Mouse (Mus musculus): ENCODE measurements around the gene Gm4353. TPM values are rescaled to one million over a fixed set of nuclear protein-coding genes. Genes with fewer than 3 reads are reported as not detected.
A peak's percentile ranks its signal among the peaks of the same experiment; 100 is the strongest.

Gene Gm4353
- polyA plus RNA-seq, 1 experiment from 2014 or later: 0.74 TPM

DNA sequence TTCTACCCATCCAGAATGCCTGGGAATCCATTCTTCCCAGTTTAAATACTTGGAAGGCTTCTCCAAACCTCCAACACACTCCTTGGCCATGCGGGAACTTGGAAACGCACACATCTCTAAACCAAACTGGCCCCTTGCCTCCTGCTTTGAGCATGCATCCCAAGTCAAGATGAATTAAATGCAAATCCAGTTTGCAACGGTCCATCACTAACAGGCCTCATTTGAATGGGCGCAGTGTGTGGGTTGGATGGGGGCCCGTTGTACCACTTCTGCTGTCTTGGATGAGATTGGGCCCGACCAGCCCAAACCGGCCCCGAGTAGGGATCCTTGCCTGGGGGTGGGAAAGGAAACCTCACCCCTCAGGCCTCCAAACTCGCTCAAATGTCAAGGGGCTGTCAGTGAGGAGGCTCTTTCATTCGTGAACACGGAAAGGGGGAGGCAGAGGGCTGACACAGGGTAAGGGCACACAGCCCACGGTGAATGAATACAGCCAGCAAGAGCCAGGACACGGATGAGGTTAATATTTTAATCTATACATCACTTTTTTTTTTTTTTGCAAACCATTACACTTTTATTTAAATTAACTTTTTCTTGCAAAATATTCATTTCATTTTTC lies 38.7 kb upstream of the Gm4353 start:
- H3K9me3 ChIP-seq (ENCODE audit: control insufficient read depth, low read length): no peaks in the 10 kb centered on the region
- 64% methylated on average over 13 of the region's 13 CpGs for WGBS
- no peak overlapping the region for H3K9ac ChIP-seq (ENCODE audit: low read length)
- H3K27ac ChIP-seq (ENCODE audit: low read depth, low read length): no peak overlapping the region
- no peaks in the 10 kb centered on the region; the same call in 1 of the 2 replicates for H3K36me3 ChIP-seq (ENCODE audit: control insufficient read depth, insufficient read depth, low read length)
- H3K4me1 ChIP-seq (ENCODE audit: control insufficient read depth, insufficient read depth, low read length): no peaks in the 10 kb centered on the region; the same call in 1 of the 2 replicates
- peak; percentile 53; the same call in 1 of the 2 replicates for ATAC-seq (ENCODE audit: insufficient read depth, low FRiP score, low TSS enrichment)
- H3K27me3 ChIP-seq (ENCODE audit: control insufficient read depth, insufficient read depth, low read length): no peaks in the 10 kb centered on the region
- no peak overlapping the region for H3K4me3 ChIP-seq (ENCODE audit: low read depth, low read length)
- no peak overlapping the region for H3K4me2 ChIP-seq (ENCODE audit: low read depth)
- DNase-seq (ENCODE audit: low spot score): peak; percentile 30

DNA sequence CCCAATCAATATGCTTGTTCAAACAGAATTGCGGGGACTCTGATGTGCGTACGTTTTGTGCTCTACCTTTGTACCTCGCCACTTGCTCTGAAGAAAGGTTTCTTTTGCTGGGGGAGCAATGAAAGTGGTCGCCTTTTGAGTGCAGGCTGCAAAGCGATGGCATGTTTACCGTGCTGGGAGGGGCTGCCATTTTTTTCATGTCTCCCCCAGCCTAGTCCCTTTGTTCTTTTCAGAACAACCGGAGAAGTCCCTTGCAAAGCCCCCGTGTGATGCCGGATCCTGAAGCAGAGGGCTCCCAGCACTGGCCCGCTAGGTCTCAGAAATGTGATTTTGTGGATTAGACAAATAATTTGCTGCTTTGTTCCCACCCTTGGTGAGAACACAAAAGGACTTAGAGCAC lies 36.8 kb upstream of the Gm4353 start:
- H3K36me3 ChIP-seq (ENCODE audit: control insufficient read depth, insufficient read depth, low read length): no peaks in the 10 kb centered on the region
- no peak overlapping the region; the same call in 1 of the 2 replicates for H3K9ac ChIP-seq (ENCODE audit: low read length)
- no peak for ATAC-seq (ENCODE audit: insufficient read depth, low FRiP score, low TSS enrichment)
- no peak overlapping the region for H3K27ac ChIP-seq (ENCODE audit: low read depth, low read length)
- WGBS: 62% methylated on average over 11 of the region's 11 CpGs
- no peak for DNase-seq (ENCODE audit: low spot score)
- H3K9me3 ChIP-seq (ENCODE audit: control insufficient read depth, low read length): no peaks in the 10 kb centered on the region
- no peaks in the 10 kb centered on the region; the same call in 1 of the 2 replicates for H3K4me1 ChIP-seq (ENCODE audit: control insufficient read depth, insufficient read depth, low read length)
- H3K4me2 ChIP-seq (ENCODE audit: low read depth): no peak overlapping the region
- no peaks in the 10 kb centered on the region for H3K27me3 ChIP-seq (ENCODE audit: control insufficient read depth, insufficient read depth, low read length)
- H3K4me3 ChIP-seq (ENCODE audit: low read depth, low read length): no peak overlapping the region

DNA sequence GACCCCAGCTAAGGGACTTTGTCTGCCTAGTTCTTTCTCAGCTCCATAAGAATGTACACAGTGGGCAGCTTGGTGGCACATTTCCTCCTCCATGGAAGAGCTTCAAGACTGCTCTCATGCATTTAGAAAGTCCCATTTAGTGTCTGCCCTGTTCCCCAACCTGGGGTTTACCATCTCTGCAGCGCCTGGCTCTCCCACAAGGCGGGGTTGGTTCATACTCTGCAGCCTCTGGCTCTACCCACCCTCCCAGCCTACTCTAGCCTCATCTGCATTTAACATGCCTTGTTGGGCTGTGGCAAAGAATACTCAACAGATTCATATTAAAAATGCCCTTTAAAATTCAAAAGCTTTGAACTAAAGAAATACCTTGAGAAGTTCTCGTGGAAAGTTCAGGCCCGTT lies 36.3 kb upstream of the Gm4353 start:
- H3K27me3 ChIP-seq (ENCODE audit: control insufficient read depth, insufficient read depth, low read length): no peaks in the 10 kb centered on the region
- no peaks in the 10 kb centered on the region for H3K9me3 ChIP-seq (ENCODE audit: control insufficient read depth, low read length)
- H3K9ac ChIP-seq (ENCODE audit: low read length): no peak overlapping the region
- no peak overlapping the region for H3K4me2 ChIP-seq (ENCODE audit: low read depth)
- H3K27ac ChIP-seq (ENCODE audit: low read depth, low read length): no peak overlapping the region
- WGBS: 91% methylated on average over 4 of the region's 4 CpGs
- H3K36me3 ChIP-seq (ENCODE audit: control insufficient read depth, insufficient read depth, low read length): no peaks in the 10 kb centered on the region
- ATAC-seq (ENCODE audit: insufficient read depth, low FRiP score, low TSS enrichment): no peak
- H3K4me1 ChIP-seq (ENCODE audit: control insufficient read depth, insufficient read depth, low read length): no peaks in the 10 kb centered on the region; the same call in 1 of the 2 replicates
- H3K4me3 ChIP-seq (ENCODE audit: low read depth, low read length): no peak overlapping the region
- DNase-seq (ENCODE audit: low spot score): no peak

DNA sequence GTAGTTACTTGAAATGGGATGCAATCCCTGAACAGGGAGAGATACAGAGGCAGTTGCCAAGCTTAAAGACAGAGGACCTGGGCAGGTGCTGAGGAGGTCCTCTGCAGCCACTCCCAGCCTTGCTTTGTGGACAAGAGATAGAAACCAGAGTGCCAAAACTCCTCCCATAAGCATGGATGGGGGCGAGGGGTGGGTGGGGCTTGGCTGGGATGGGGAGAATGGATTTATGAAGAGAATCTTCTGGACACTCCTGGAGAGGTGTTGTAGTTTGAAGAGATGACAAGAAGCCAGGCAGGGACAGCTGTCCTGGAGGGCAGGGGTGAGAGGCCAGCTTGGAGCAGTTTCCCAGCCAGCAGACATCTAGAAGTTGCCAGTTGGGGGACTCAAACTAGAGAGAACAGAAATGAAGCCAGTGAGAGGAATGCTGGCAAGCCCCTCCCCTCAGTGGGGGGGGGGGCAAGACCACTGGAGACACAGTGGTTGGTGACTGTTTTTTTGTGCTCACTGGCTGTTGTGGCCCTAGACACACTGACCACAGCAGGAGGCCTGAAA lies 34.9 kb upstream of the Gm4353 start:
- H3K4me1 ChIP-seq (ENCODE audit: control insufficient read depth, insufficient read depth, low read length): no peaks in the 10 kb centered on the region; the same call in 1 of the 2 replicates
- no peak for ATAC-seq (ENCODE audit: insufficient read depth, low FRiP score, low TSS enrichment)
- no peak overlapping the region for H3K4me2 ChIP-seq (ENCODE audit: low read depth)
- H3K27ac ChIP-seq (ENCODE audit: low read depth, low read length): no peak overlapping the region
- no peaks in the 10 kb centered on the region for H3K27me3 ChIP-seq (ENCODE audit: control insufficient read depth, insufficient read depth, low read length)
- no peak overlapping the region for H3K9ac ChIP-seq (ENCODE audit: low read length)
- no peak for DNase-seq (ENCODE audit: low spot score)
- H3K36me3 ChIP-seq (ENCODE audit: control insufficient read depth, insufficient read depth, low read length): no peaks in the 10 kb centered on the region
- no peaks in the 10 kb centered on the region for H3K9me3 ChIP-seq (ENCODE audit: control insufficient read depth, low read length)
- WGBS: 78% methylated on average over 1 of the region's 1 CpGs
- no peak overlapping the region for H3K4me3 ChIP-seq (ENCODE audit: low read depth, low read length)

DNA sequence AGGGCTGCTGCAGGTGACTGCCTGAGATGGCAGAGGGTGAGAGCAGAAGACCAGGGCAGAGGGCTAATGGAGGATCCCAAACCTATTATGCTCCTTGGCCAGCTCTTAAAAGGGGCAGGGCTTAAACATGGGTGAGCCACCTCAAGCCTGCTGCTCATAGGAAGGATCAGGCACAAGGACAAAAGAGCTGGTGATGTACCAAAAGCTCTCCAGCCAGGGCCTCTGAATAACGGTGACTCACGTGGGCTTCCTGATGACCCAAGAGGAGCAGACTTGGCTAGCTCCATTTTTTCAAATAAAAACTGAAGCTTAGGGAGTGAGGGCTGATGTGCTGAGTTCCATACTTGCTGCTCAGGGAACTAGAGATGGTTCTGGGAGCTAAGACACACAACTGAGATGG lies 31.6 kb upstream of the Gm4353 start:
- Histone ChIP-seq H3K27me3 (ENCODE audit: control insufficient read depth, insufficient read depth, low read length) (no peaks in the 10 kb centered on the region), H3K4me3 (ENCODE audit: low read depth, low read length) (no peak overlapping the region), H3K27ac (ENCODE audit: low read depth, low read length) (no peak overlapping the region), H3K9ac (ENCODE audit: low read length) (no peak overlapping the region), H3K4me2 (ENCODE audit: low read depth) (no peak overlapping the region), H3K36me3 (ENCODE audit: control insufficient read depth, insufficient read depth, low read length) (no peaks in the 10 kb centered on the region), H3K9me3 (ENCODE audit: control insufficient read depth, low read length) (no peaks in the 10 kb centered on the region), H3K4me1 (ENCODE audit: control insufficient read depth, insufficient read depth, low read length) (no peaks in the 10 kb centered on the region)
- no peak for ATAC-seq (ENCODE audit: insufficient read depth, low FRiP score, low TSS enrichment)
- no peak for DNase-seq (ENCODE audit: low spot score)
- 88% methylated on average over 2 of the region's 2 CpGs for WGBS

DNA sequence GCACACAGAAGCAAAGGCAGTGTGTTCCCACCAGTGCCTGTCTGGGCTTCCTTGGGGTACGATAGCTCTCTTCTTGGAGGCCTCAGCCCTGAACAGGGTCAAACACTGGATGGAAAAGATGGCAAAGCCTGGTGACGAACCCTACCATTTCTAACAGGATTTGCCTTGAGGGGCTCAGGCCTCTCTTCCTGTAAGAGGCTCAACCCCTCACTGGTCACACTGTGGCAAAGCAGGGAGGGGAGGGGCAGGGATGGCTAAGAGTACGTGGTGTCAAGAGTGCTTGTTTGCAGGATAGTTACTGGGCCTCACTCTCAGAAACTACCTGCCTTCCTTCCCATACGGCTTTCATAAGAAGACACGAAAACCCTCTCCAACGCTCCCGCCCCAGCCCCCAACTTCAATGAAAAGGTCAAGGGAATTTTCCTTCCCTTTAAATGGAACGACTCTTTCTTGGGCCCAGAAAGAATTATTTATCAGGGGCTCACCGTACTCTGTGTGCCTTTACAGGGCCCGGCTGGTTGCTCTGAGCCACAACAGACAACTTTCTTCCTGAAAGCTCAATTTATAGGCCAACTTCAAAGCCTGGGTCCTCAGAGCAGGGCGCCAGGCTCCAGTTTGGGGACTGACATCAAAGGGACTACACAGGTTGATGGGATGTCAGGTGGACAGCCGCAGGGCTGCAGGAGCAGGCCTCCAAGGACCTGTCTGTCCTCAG lies 30.9 kb upstream of the Gm4353 start:
- Histone ChIP-seq H3K36me3 (ENCODE audit: control insufficient read depth, insufficient read depth, low read length) (no peaks in the 10 kb centered on the region), H3K4me2 (ENCODE audit: low read depth) (no peak overlapping the region), H3K9me3 (ENCODE audit: control insufficient read depth, low read length) (no peaks in the 10 kb centered on the region), H3K9ac (ENCODE audit: low read length) (no peak overlapping the region), H3K27ac (ENCODE audit: low read depth, low read length) (no peak overlapping the region), H3K27me3 (ENCODE audit: control insufficient read depth, insufficient read depth, low read length) (no peaks in the 10 kb centered on the region), H3K4me1 (ENCODE audit: control insufficient read depth, insufficient read depth, low read length) (no peaks in the 10 kb centered on the region), H3K4me3 (ENCODE audit: low read depth, low read length) (no peak overlapping the region)
- DNase-seq (ENCODE audit: low spot score) (no peak), ATAC-seq (ENCODE audit: insufficient read depth, low FRiP score, low TSS enrichment) (no peak)
- WGBS: 72% methylated on average over 12 of the region's 12 CpGs

DNA sequence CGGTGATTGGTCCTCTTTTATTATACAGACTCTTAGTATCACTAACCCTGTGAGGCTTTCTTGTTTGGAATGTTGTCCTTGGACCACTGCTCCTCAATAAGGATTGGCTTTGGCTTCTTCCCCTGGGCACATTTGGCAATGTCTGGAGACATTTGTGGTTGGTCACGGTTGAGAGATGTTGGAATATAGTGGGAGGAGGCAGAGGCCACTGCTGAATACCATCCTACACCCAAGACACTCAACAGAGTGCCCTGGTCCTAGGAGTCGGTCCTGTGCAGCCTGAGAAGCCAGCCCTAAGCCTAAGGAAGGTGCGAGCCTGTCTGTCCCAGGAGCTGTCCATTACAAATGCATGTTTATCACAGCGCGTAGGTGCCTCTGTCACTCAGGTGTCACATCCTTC lies 27.1 kb upstream of the Gm4353 start:
- no peak overlapping the region for H3K27ac ChIP-seq (ENCODE audit: low read depth, low read length)
- no peak overlapping the region for H3K4me2 ChIP-seq (ENCODE audit: low read depth)
- no peak overlapping the region for H3K9ac ChIP-seq (ENCODE audit: low read length)
- no peaks in the 10 kb centered on the region for H3K27me3 ChIP-seq (ENCODE audit: control insufficient read depth, insufficient read depth, low read length)
- H3K4me1 ChIP-seq (ENCODE audit: control insufficient read depth, insufficient read depth, low read length): no peaks in the 10 kb centered on the region
- H3K36me3 ChIP-seq (ENCODE audit: control insufficient read depth, insufficient read depth, low read length): peaks cover 2% of the 10 kb centered on the region; the same call in 1 of the 2 replicates
- WGBS: 82% methylated on average over 6 of the region's 6 CpGs
- DNase-seq (ENCODE audit: low spot score) (no peak), ATAC-seq (ENCODE audit: insufficient read depth, low FRiP score, low TSS enrichment) (no peak)
- H3K9me3 ChIP-seq (ENCODE audit: control insufficient read depth, low read length): no peaks in the 10 kb centered on the region
- H3K4me3 ChIP-seq (ENCODE audit: low read depth, low read length): no peak overlapping the region

DNA sequence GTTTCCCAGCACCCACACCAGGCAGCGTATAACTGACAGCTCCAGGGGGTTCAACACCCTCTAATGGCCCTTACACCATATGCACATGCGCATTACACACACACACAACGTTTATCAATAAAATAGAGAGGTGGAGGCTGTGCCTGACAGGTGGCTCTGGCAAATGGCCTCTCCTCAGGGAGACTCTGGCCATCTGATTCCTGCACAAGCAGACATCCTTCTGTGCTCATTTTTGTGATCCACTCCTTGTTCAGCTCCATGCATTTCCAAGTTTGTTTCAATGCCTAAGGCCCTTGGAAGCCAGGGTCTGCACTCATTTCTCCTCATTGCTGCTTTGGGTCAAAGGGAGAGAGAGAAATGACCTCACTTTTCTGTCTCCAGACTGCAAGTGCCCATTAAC lies 26.2 kb upstream of the Gm4353 start:
- Histone ChIP-seq H3K36me3 (ENCODE audit: control insufficient read depth, insufficient read depth, low read length) (peaks cover 4% of the 10 kb centered on the region), H3K4me3 (ENCODE audit: low read depth, low read length) (no peak overlapping the region), H3K27me3 (ENCODE audit: control insufficient read depth, insufficient read depth, low read length) (no peaks in the 10 kb centered on the region), H3K9me3 (ENCODE audit: control insufficient read depth, low read length) (no peaks in the 10 kb centered on the region), H3K9ac (ENCODE audit: low read length) (no peak overlapping the region), H3K4me1 (ENCODE audit: control insufficient read depth, insufficient read depth, low read length) (no peaks in the 10 kb centered on the region), H3K4me2 (ENCODE audit: low read depth) (no peak overlapping the region), H3K27ac (ENCODE audit: low read depth, low read length) (no peak overlapping the region)
- no peak for ATAC-seq (ENCODE audit: insufficient read depth, low FRiP score, low TSS enrichment)
- WGBS: 81% methylated on average over 3 of the region's 3 CpGs
- no peak for DNase-seq (ENCODE audit: low spot score)

DNA sequence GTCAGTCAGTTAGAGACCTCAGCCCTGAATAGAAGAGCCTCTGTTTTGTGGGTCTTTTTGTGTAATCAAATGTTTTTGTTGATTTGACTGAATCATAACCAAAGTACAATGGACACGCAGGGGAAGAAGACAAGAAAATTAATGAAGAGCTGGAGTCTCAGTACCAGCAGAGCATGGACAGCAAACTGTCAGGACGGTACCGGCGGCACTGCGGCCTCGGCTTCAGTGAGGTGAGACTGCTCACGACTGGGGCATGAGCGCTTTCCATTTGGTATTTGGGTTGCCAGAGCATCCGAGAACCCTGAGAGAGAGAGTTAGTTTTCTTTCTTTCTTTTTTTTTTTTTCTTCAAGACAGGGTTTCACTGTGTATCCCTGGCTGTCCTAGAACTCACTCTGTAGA lies 18.7 kb upstream of the Gm4353 start:
- Histone ChIP-seq H3K9me3 (ENCODE audit: control insufficient read depth, low read length) (no peaks in the 10 kb centered on the region), H3K4me1 (ENCODE audit: control insufficient read depth, insufficient read depth, low read length) (no peaks in the 10 kb centered on the region), H3K4me3 (ENCODE audit: low read depth, low read length) (no peak overlapping the region), H3K27me3 (ENCODE audit: control insufficient read depth, insufficient read depth, low read length) (no peaks in the 10 kb centered on the region), H3K27ac (ENCODE audit: low read depth, low read length) (no peak overlapping the region), H3K4me2 (ENCODE audit: low read depth) (no peak overlapping the region), H3K9ac (ENCODE audit: low read length) (no peak overlapping the region), H3K36me3 (ENCODE audit: control insufficient read depth, insufficient read depth, low read length) (peaks cover 13% of the 10 kb centered on the region)
- DNase-seq (ENCODE audit: low spot score): no peak
- no peak for ATAC-seq (ENCODE audit: insufficient read depth, low FRiP score, low TSS enrichment)
- 91% methylated on average over 9 of the region's 9 CpGs for WGBS

Data from neural tube, embryonic 11.5 days (tissue).